Mouse (Mus musculus) limb, embryonic 15.5 days (tissue): ENCODE results near the gene Map3k9. TPM values are rescaled to one million over a fixed set of nuclear protein-coding genes. Genes with fewer than 3 reads are reported as not detected.

Experiments used
- ATAC-seq: fragments of 200-750 bp; cut with Nextera tagmentation; 2 replicates; pipeline ENCODE4 v1.8.0; 2017; ENCODE audit warnings: low read depth, moderate TSS enrichment; ENCODE audit not compliant: insufficient number of reproducible peaks, low FRiP score, low TSS enrichment
- H3K27ac ChIP-seq: fragments of 300-500 bp; sonication (generic); 2 replicates; pipeline ENCODE4 v1.5.1; 2015; ENCODE audit warnings: moderate library complexity, mild to moderate bottlenecking, inconsistent platforms
- H3K27me3 ChIP-seq: fragments of 300-500 bp; sonication (generic); 2 replicates; pipeline ENCODE4 v1.6.1; 2015; ENCODE audit warnings: inconsistent platforms
- H3K36me3 ChIP-seq: fragments of 300-500 bp; sonication (generic); 2 replicates; pipeline ENCODE4 v1.6.1; 2015; ENCODE audit warnings: inconsistent platforms
- H3K4me1 ChIP-seq: fragments of 300-500 bp; sonication (generic); 2 replicates; pipeline ENCODE4 v1.6.1; 2015; ENCODE audit warnings: inconsistent platforms
- H3K4me2 ChIP-seq: fragments of 300-500 bp; sonication (generic); 2 replicates; pipeline ENCODE4 v1.6.1; 2015; ENCODE audit warnings: mild to moderate bottlenecking, inconsistent platforms
- H3K4me3 ChIP-seq: fragments of 300-500 bp; sonication (generic); 2 replicates; pipeline ENCODE4 v1.5.1; 2015; ENCODE audit warnings: mild to moderate bottlenecking, inconsistent platforms
- H3K9ac ChIP-seq: fragments of 300-500 bp; sonication (generic); 2 replicates; pipeline ENCODE4 v1.6.1; 2015; ENCODE audit warnings: inconsistent platforms
- H3K9me3 ChIP-seq: fragments of 300-500 bp; sonication (generic); 2 replicates; pipeline ENCODE4 v1.6.1; 2016; ENCODE audit warnings: inconsistent platforms
- whole genome bisulfite sequencing: fragments of 180-500 bp; shearing (Covaris S2); methylation state at CpG from one replicate; pipeline ENCODE4 v1.1.7; 2015; 5-methylcytosine and 5-hydroxymethylcytosine counted together
- polyA plus RNA-seq: library from polyadenylated mRNA; unstranded; fragments of >200 nt; fragmentation: Nextera tagmentation; extraction: Ambion mirVana; gene quantifications from 2 replicates; pipeline ENCODE4 v1.2.1, GENCODE M21; 2015

The Map3k9 gene
- polyA plus RNA-seq, 1 experiment from 2014 or later: 1.2 TPM

DNA sequence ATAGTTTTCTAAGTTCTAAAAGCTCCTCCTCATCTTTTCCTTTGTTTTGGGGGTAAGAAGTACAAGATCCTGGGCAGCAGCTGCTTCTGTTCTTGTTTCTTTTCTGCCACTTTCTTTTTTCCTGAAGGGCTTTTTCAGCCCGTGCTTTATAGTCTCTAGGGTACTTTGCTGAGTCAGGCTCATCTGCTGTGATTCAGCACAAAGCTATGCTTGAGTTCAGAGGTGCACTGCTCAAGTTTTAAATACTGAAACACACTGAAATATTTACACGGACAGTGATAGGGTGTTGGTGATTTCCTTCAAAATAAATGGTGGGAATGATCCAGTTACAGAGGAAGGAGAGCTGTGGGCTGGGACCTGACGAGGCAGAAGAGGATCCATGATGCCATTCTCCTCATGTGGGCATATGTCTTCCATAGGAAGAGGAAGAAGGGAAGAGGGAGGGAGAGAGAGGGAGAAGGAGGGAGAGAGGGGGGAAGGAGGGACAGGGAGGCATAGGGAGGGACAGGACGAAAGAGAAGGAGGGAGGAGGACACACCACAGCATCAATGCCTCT lies 32.9 kb downstream of the Map3k9 start:
- no peak for ATAC-seq
- Histone ChIP-seq H3K4me2 (no peak overlapping the region), H3K4me3 (no peak overlapping the region), H3K9me3 (no peaks in the 10 kb centered on the region), H3K27me3 (no peaks in the 10 kb centered on the region), H3K4me1 (peaks cover 5% of the 10 kb centered on the region; the same call in 1 of the 2 replicates), H3K27ac (no peak overlapping the region), H3K36me3 (no peaks in the 10 kb centered on the region), H3K9ac (no peak overlapping the region)
- 37% methylated on average over 4 of the region's 4 CpGs for WGBS

DNA sequence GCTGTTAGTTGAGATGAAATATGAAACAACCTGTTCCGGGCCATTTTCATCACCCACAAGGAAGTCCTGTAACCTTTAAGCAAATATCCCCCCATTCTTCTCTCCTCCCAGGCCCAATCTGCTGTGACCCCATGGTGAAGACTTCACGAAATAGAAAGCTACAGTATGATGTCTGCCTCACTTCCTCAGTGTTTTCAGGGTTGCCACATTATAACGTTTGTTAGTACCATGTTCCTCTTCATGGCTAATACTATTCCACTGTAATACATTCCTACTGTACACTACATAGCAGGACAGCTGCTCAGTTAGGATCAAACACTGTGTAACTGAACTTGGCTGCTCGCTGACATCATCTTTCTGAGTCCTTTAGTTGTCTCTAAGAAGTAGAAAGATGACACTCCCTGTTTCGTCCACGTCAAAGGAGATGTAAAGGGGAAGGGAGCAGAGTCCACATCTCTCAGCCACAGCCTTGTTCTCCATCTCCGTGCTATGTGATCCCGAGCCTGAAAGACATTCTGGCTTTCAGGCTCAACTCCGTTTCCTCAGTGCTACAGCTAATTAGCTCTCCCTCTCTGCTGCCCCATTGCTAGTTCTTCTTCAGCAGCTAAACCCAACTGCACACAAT lies 34.5 kb downstream of the Map3k9 start:
- WGBS: 71% methylated on average over 9 of the region's 9 CpGs
- Histone ChIP-seq H3K27me3 (no peaks in the 10 kb centered on the region), H3K4me2 (no peak overlapping the region), H3K9me3 (no peaks in the 10 kb centered on the region), H3K27ac (no peak overlapping the region), H3K4me3 (no peak overlapping the region), H3K9ac (no peak overlapping the region), H3K4me1 (peaks cover 5% of the 10 kb centered on the region; the same call in 1 of the 2 replicates), H3K36me3 (no peaks in the 10 kb centered on the region)
- ATAC-seq: no peak

DNA sequence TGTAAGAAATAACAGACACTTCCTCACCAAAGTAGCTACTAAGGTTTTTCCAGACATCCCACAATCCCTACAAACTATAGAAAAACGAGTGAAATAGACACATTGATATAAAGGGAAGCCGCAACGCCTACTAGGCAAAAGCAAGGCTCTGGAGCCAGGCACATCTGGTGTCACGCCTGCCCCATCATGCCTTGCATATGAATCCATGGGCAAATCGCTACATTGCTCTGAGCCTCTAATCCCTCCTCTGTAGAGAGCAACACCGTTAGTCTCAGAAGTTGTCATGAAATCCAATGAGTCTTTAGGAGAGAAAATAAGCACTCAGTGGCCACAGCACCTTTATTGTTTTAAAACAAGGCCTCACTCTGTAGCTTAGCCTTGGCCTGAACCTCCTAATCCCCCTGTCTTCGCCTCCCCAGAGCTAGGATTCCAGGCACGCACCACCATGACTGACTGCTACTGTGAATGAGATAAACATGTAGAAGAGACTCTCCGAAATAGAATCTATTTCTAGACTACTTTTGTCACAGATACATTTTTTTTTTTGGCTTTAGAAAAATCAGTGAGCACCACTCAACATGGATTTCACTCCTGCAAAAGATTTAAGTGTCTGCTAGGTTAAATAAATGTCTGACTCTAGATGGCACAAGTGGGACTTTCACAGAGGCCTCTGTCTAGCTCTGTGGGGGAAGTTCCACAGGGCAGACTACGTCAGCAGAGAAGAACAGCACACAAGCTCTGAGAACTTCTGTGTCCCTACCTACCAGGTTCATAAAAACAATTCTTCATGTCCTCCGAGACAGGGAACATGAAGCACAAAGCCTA lies 45.5 kb downstream of the Map3k9 start:
- Histone ChIP-seq H3K27me3 (no peaks in the 10 kb centered on the region), H3K9me3 (no peaks in the 10 kb centered on the region), H3K4me1 (0 out of 2 replicates have a peak, but pooled peaks cover 7% of the 10 kb centered on the region), H3K27ac (no peak overlapping the region), H3K36me3 (no peaks in the 10 kb centered on the region), H3K4me2 (no peak overlapping the region), H3K9ac (no peak overlapping the region), H3K4me3 (no peak overlapping the region)
- ATAC-seq: no peak
- 80% methylated on average over 11 of the region's 11 CpGs for WGBS

DNA sequence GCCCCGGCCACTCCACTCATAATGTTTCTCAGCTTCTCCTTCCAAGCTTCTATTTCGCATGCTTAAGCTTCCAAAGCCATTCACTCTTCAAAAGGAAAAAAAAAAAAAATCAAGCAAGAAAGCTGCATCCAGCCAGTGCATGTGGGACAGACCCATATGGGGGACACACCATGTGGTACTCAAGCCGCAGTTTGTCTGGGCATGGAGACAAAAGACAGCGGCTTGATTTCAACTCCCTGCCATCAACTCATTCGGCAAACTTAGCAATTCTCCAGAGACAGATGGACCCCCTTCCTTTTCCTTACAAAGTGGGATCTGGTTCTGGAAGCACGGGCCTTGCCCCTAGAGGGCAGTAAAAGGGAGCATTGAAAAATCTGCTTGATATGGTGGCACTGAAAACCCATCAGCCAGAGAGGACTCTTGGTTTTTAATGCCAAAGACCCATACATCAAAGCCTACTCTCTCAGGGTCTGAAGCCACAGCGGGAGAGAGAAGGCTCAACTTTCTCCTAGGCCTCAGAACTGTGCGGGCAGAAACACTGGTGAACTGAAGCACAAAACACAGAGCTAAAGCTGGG lies 54.6 kb downstream of the Map3k9 start:
- Histone ChIP-seq H3K4me3 (no peak overlapping the region), H3K27ac (no peak overlapping the region), H3K4me2 (no peak overlapping the region), H3K4me1 (no peaks in the 10 kb centered on the region), H3K27me3 (no peaks in the 10 kb centered on the region), H3K9me3 (no peaks in the 10 kb centered on the region), H3K9ac (no peak overlapping the region), H3K36me3 (no peaks in the 10 kb centered on the region)
- 76% methylated on average over 8 of the region's 8 CpGs for WGBS
- no peak for ATAC-seq

DNA sequence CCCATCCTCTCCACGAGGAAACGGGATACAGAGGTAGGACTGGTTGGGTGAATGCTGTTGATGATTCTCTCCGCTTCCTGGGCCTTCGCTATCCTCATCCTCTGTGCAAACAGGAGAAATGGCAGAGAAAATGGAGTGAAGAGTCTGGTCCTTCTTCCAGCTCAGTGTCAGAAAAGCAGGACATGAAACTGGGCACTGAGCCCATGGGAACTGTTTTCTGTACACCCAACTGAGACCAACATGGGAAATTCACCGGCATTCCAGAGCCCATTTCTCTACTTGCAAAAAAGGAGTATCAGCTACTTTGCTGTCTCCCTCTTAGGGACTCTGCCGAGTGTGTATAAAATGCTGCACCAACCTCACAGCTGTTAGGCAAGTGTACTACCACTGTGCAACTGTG lies 56.2 kb downstream of the Map3k9 start:
- no peak for ATAC-seq
- H3K4me2 ChIP-seq: no peak overlapping the region
- H3K36me3 ChIP-seq: no peaks in the 10 kb centered on the region
- WGBS: 88% methylated on average over 6 of the region's 6 CpGs
- H3K27me3 ChIP-seq: no peaks in the 10 kb centered on the region
- no peaks in the 10 kb centered on the region for H3K4me1 ChIP-seq
- no peak overlapping the region for H3K9ac ChIP-seq
- H3K27ac ChIP-seq: no peak overlapping the region
- no peak overlapping the region for H3K4me3 ChIP-seq
- H3K9me3 ChIP-seq: no peaks in the 10 kb centered on the region

DNA sequence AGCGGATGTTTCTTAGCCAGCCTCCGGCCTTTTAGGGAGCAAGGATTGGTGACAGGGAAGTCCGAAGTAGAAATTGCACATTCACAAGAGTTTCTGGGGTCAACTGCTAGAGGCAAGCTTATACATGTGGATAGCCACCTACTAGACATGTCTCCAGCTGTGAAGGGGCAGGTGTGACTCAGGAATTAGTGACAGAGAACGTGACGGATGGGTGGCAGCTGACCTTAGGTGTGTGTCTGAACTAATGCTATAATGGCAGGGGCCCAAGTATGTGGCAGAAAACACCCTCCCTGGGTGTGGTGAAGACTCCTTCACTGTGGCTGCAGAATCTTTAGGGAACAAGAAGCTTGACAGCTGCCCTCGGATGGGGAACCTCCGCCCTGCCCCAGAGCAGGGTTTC lies 57.6 kb downstream of the Map3k9 start:
- H3K27me3 ChIP-seq: no peaks in the 10 kb centered on the region
- no peak overlapping the region for H3K27ac ChIP-seq
- no peak overlapping the region for H3K9ac ChIP-seq
- H3K4me2 ChIP-seq: no peak overlapping the region
- H3K4me3 ChIP-seq: no peak overlapping the region
- no peaks in the 10 kb centered on the region for H3K36me3 ChIP-seq
- ATAC-seq: no peak
- 77% methylated on average over 7 of the region's 7 CpGs for WGBS
- no peaks in the 10 kb centered on the region for H3K9me3 ChIP-seq
- H3K4me1 ChIP-seq: no peaks in the 10 kb centered on the region

DNA sequence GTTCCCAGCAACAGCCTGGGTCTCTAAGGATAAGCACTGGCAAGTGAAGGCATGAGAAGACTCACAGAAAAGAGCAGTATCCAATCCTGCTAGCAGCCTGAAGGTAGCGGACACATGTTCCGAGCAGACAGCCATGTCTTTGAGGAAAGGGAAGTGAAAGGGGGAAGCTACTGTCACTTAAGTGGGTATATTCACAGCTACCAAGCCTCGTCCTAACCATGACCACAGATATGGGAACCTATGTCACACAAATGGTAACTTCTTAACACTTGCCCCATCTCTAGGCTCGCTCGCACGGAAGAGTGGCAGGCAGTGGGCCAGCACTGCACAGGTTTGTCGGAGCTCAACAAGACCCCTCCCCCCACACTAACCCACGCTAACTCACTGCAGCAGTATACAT lies 61.3 kb downstream of the Map3k9 start:
- no peak overlapping the region for H3K4me3 ChIP-seq
- WGBS: 83% methylated on average over 8 of the region's 8 CpGs
- H3K9me3 ChIP-seq: no peaks in the 10 kb centered on the region
- H3K4me1 ChIP-seq: no peaks in the 10 kb centered on the region
- H3K9ac ChIP-seq: no peak overlapping the region
- H3K4me2 ChIP-seq: no peak overlapping the region
- no peaks in the 10 kb centered on the region for H3K36me3 ChIP-seq
- H3K27ac ChIP-seq: no peak overlapping the region
- H3K27me3 ChIP-seq: no peaks in the 10 kb centered on the region
- no peak for ATAC-seq

DNA sequence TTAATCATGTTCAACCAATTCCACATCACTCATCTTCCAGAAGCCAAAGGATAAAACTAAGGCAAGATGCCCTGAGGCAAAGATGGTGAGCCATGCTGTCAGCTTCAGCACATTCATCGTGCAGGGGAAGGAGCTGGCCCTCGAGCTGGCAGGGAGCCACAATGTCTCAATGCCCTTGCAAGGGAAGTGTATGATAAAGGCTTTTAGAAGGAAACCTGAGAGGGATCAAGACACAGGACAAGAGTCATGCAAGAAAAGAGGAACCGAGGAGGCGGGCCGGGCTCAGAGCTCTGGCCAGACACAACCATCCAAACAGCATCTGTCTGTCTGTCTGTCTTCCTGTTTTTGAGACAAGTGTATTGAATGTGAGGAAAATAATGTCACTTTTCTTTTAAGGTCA lies 61.8 kb downstream of the Map3k9 start:
- no peak overlapping the region for H3K4me2 ChIP-seq
- no peak overlapping the region for H3K9ac ChIP-seq
- H3K27me3 ChIP-seq: no peaks in the 10 kb centered on the region
- H3K27ac ChIP-seq: no peak overlapping the region
- H3K4me1 ChIP-seq: no peaks in the 10 kb centered on the region
- H3K4me3 ChIP-seq: no peak overlapping the region
- ATAC-seq: no peak
- no peaks in the 10 kb centered on the region for H3K36me3 ChIP-seq
- H3K9me3 ChIP-seq: no peaks in the 10 kb centered on the region
- 74% methylated on average over 5 of the region's 5 CpGs for WGBS

DNA sequence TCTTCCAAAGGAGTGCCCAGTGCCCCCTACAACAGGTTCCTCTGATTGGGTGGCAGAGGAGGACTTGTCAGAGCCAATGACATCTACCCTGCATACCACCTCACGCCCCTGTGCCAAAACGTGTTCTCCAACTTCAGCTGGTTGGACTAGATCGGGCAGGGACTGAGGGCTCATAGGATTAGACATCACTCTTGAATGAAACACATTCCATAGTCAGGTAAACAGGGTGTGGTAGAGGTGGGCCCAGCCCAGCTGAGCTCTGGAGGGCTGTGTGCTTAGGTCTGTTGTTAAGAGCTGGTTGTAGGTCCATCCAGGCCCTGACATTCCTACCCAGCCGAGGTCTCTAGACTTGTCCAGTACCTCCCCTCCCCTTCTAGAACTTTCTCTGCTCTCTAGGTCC lies 68.4 kb downstream of the Map3k9 start:
- no peak overlapping the region for H3K4me3 ChIP-seq
- no peaks in the 10 kb centered on the region for H3K4me1 ChIP-seq
- no peaks in the 10 kb centered on the region for H3K27me3 ChIP-seq
- H3K9me3 ChIP-seq: no peaks in the 10 kb centered on the region
- H3K27ac ChIP-seq: no peak overlapping the region
- WGBS: 68% methylated on average over 4 of the region's 4 CpGs
- no peaks in the 10 kb centered on the region for H3K36me3 ChIP-seq
- no peak overlapping the region for H3K4me2 ChIP-seq
- no peak for ATAC-seq
- no peak overlapping the region for H3K9ac ChIP-seq

DNA sequence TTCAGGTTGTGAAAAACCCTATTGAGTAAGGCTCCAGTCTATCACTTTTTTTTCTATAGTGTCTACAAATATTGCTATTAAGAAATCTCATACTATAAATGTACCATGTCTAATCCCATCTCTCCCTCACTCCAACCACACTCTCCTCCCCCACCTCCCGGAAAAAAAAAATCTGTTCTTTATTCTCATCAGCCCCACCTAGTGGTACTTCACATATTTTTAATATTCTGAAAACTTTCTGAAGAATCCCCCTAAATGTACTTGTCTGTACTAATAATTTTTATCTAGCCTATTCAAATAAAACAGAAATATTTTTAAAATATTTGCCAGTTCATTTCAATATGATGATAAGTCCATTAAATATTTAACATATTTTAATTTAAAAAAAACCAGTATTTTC lies 78.1 kb downstream of the Map3k9 start:
- no peak for ATAC-seq
- Histone ChIP-seq H3K4me3 (no peak overlapping the region), H3K4me2 (no peak overlapping the region), H3K4me1 (no peaks in the 10 kb centered on the region), H3K27me3 (no peaks in the 10 kb centered on the region), H3K9me3 (no peaks in the 10 kb centered on the region), H3K27ac (no peak overlapping the region), H3K9ac (no peak overlapping the region), H3K36me3 (no peaks in the 10 kb centered on the region)
- WGBS: 5% methylated on average over 1 of the region's 1 CpGs

DNA sequence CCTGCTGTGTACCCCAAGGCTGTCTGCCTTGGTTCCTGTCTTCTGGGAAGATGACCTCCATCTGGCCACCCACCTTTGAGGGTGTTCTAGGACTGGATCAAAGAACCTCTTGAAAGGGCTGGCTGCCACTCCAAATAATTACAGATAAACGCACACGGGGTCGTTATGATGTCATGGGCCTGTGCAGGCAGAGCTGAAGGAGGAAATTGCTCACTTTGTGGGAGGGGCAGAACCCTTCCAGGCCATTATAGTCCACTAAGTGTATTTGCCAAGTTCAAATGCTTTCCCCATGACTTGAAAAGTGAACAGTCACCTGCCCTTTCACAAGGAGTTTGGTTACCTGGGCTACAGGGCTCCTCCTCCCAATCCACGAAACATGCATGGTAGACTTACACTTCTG lies 83.0 kb downstream of the Map3k9 start:
- no peak for ATAC-seq
- Histone ChIP-seq H3K9ac (no peak overlapping the region), H3K4me2 (no peak overlapping the region), H3K4me1 (no peaks in the 10 kb centered on the region), H3K36me3 (no peaks in the 10 kb centered on the region), H3K27ac (no peak overlapping the region), H3K9me3 (no peaks in the 10 kb centered on the region), H3K27me3 (no peaks in the 10 kb centered on the region), H3K4me3 (no peak overlapping the region)
- WGBS: 19% methylated on average over 4 of the region's 4 CpGs

DNA sequence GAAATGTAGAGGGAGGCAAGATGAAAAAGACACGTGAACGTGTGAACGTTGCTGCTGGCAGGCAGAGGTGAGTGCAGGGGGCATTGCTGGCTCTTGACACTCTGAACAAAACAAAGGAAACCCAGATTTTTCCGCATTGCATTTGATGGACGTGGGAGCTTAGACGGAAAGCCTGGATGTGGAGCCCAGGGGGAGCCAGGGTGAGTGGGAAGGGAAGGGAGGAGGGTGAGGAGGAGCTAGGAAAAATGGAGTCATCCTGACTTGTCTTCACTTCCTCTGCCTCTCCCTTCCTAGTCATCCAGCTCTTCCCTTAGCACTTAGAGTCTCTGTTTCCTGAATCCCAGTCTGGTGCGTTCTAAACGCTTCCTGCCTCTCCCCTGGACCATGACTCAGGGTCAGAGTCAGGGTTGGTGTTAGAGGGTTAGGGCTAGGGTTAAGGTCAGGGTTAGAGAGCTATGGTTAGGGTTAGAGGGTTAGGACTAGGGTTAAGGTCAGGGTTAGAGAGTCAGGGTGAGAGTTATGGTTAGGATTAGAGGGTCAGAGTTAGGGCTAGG lies 89.7 kb downstream of the Map3k9 start:
- H3K4me3 ChIP-seq: no peak overlapping the region
- H3K36me3 ChIP-seq: no peaks in the 10 kb centered on the region
- no peak for ATAC-seq
- H3K9ac ChIP-seq: no peak overlapping the region
- no peak overlapping the region for H3K4me2 ChIP-seq
- no peaks in the 10 kb centered on the region for H3K27me3 ChIP-seq
- no peaks in the 10 kb centered on the region for H3K4me1 ChIP-seq
- 43% methylated on average over 8 of the region's 8 CpGs for WGBS
- no peak overlapping the region for H3K27ac ChIP-seq
- H3K9me3 ChIP-seq: no peaks in the 10 kb centered on the region
